Mouse (Mus musculus): ENCODE data around the gene Tnfrsf8. TPM values are rescaled to one million over a fixed set of nuclear protein-coding genes. Genes with fewer than 3 reads are reported as not detected.

The Tnfrsf8 gene
- polyA plus RNA-seq, 1 experiment from 2014 or later: 0.15 TPM

DNA sequence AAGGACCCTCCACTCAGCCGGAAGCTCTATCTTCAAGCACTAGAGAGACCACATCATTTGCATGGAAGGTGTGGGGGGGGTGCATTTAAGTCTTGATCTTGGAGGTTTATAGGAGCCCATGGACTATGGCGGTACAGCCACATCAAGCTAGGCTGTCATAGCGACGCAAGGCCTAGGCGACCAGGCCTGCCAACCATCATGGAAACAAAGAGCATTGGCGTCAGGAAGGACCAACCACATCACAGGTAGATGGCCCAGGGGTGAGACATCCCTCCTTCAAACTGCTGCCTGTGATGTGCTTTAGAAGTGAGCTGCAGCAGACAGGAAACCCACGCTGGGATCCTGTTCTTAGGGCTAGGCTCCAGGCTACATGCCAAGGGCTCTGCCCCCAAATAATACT is 78.9 kb downstream of the Tnfrsf8 start:
- 93% methylated on average over 7 of the region's 7 CpGs for WGBS
- Histone ChIP-seq H3K9ac (ENCODE audit: low read length) (no peak overlapping the region), H3K4me3 (ENCODE audit: low read depth, low read length) (no peak overlapping the region), H3K27ac (ENCODE audit: low read depth, low read length) (no peak overlapping the region), H3K27me3 (replicated peaks; ENCODE audit: control insufficient read depth, insufficient read depth, low read length) (no peaks in the 10 kb centered on the region), H3K9me3 (replicated peaks; ENCODE audit: control insufficient read depth, low read length) (no peaks in the 10 kb centered on the region), H3K36me3 (ENCODE audit: control insufficient read depth, insufficient read depth, low read length) (no peaks in the 10 kb centered on the region), H3K4me1 (ENCODE audit: control insufficient read depth, insufficient read depth, low read length) (no peaks in the 10 kb centered on the region), H3K4me2 (ENCODE audit: low read length) (no peak overlapping the region)
- ATAC-seq: no peak
- DNase-seq (ENCODE audit: low spot score): no peak

DNA sequence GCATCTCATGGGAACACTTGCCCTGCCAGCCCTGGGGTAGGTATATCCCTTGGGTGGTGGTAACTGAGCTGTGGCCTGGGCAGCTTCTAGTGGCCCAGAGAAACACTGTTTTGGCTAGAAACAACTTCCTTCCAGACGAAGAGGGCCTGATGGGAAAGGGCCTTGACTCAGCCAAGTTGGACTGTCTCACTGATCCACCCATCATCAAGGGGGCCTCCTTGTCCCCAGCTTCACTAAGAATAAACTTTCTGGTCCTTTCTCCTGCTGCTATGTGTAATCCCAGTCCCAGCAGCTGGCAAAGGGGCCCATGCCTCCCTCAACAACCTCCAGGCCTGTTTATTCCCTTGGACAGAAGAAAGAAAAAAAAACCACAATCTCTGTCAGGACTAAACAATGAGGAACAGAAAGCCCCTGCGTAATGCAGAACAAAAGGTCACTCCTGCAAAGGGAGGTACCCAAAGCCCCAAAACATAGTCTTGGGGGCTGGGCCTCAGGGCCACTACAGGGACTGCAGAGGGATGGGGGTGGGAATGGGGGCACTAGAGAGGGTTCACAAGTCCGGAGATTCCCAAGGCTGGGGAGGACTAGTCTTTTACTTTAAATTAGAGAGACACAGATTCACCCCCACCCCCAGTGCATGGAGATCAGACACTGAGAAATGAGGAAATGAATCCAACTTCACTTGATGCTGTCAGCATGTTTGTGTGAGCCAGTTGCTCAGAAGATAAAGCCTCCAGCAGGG is 81.3 kb downstream of the Tnfrsf8 start:
- Histone ChIP-seq H3K9me3 (replicated peaks; ENCODE audit: control insufficient read depth, low read length) (no peaks in the 10 kb centered on the region), H3K4me3 (ENCODE audit: low read depth, low read length) (no peak overlapping the region), H3K4me1 (ENCODE audit: control insufficient read depth, insufficient read depth, low read length) (no peaks in the 10 kb centered on the region), H3K36me3 (ENCODE audit: control insufficient read depth, insufficient read depth, low read length) (no peaks in the 10 kb centered on the region), H3K4me2 (ENCODE audit: low read length) (no peak overlapping the region), H3K9ac (ENCODE audit: low read length) (no peak overlapping the region), H3K27ac (ENCODE audit: low read depth, low read length) (no peak overlapping the region), H3K27me3 (replicated peaks; ENCODE audit: control insufficient read depth, insufficient read depth, low read length) (no peaks in the 10 kb centered on the region)
- WGBS: 26% methylated on average over 3 of the region's 3 CpGs
- ATAC-seq: no peak
- no peak for DNase-seq (ENCODE audit: low spot score)

DNA sequence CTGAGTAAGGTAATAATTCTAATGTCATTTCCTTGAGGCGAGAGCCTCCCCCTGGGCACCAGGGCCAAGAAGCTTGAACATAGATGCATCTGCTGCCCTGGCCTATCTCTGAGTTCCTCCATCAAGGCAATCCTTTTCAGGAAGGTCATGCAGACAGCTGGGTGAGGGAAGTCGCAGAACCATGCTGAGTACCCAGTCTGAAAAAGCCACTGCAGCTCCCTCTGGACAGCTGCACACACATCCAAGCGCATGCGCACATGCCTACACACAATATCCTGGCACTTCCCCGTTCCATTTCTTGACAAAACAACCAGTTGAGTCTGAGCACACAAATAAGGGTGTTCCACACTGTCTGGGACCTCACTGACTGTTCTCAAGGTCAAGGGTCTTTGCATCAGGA is 83.2 kb downstream of the Tnfrsf8 start:
- WGBS: 88% methylated on average over 5 of the region's 5 CpGs
- no peaks in the 10 kb centered on the region for H3K9me3 ChIP-seq (replicated peaks; ENCODE audit: control insufficient read depth, low read length)

DNA sequence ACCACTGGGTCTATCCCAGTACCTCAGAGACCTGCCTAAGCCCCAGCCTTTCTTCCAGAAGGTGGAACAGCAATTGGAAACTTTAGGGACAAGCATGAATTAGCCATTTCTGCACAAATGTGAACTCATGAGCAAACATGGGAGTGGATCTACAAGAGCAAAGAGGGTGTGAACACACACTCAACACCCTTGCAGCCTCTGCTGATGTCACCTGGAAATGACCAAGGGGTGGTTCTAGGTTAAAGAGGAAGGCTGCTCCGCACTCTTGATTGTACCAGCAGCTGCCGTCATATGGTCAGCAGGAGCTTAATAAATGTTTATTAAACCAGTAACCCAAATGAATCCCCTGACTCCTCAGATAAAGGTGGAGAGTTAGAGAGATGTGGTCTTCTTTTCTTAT is 84.3 kb downstream of the Tnfrsf8 start:
- DNase-seq (ENCODE audit: low spot score) (no peak), ATAC-seq (no peak)
- WGBS: 90% methylated on average over 2 of the region's 2 CpGs
- H3K9ac ChIP-seq (ENCODE audit: low read length): no peak overlapping the region
- no peak overlapping the region for H3K4me3 ChIP-seq (ENCODE audit: low read depth, low read length)
- no peak overlapping the region for H3K4me2 ChIP-seq (ENCODE audit: low read length)
- no peaks in the 10 kb centered on the region for H3K9me3 ChIP-seq (replicated peaks; ENCODE audit: control insufficient read depth, low read length)
- H3K27ac ChIP-seq (ENCODE audit: low read depth, low read length): no peak overlapping the region
- no peaks in the 10 kb centered on the region for H3K36me3 ChIP-seq (ENCODE audit: control insufficient read depth, insufficient read depth, low read length)
- H3K27me3 ChIP-seq (replicated peaks; ENCODE audit: control insufficient read depth, insufficient read depth, low read length): no peaks in the 10 kb centered on the region
- H3K4me1 ChIP-seq (ENCODE audit: control insufficient read depth, insufficient read depth, low read length): no peaks in the 10 kb centered on the region

More for the DNA sequence above, 83.2 kb downstream of the Tnfrsf8 start:
- ATAC-seq (no peak), DNase-seq (ENCODE audit: low spot score) (no peak)
- Histone ChIP-seq H3K4me3 (ENCODE audit: low read depth, low read length) (no peak overlapping the region), H3K9ac (ENCODE audit: low read length) (no peak overlapping the region), H3K4me1 (ENCODE audit: control insufficient read depth, insufficient read depth, low read length) (no peaks in the 10 kb centered on the region), H3K4me2 (ENCODE audit: low read length) (no peak overlapping the region), H3K27me3 (replicated peaks; ENCODE audit: control insufficient read depth, insufficient read depth, low read length) (no peaks in the 10 kb centered on the region), H3K27ac (ENCODE audit: low read depth, low read length) (no peak overlapping the region), H3K36me3 (ENCODE audit: control insufficient read depth, insufficient read depth, low read length) (no peaks in the 10 kb centered on the region)

DNA sequence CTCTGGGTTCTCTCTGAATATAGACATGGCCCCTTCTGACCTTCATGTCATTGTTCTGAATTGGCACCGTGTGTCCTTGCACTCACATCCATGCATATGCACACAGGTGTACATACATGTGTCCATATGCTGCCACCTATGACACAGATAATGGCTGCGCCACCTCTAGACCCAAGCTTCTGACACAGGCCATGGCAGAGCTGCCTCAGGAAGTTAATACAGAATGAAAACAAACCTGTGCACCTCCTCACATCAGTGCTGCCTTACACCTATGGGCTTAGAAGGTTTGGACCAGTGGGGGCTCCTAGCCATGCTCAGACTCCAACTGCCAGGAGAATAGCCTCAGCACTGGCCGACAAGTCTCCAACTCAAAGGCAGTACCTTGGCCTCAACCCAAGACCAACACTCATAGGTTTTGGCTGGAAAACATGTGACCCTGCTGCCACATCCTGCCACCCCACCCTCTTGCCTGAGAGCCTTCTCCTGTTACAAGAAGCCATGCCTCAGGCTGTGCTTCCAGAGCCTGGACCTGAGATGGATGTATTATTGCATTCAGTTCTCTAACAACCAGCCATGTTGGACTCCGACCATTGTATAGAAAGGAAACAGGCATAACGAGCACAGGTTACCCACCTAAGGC is 85.3 kb downstream of the Tnfrsf8 start:
- Histone ChIP-seq H3K4me1 (ENCODE audit: control insufficient read depth, insufficient read depth, low read length) (no peaks in the 10 kb centered on the region), H3K4me3 (ENCODE audit: low read depth, low read length) (no peak overlapping the region), H3K9me3 (replicated peaks; ENCODE audit: control insufficient read depth, low read length) (no peaks in the 10 kb centered on the region), H3K9ac (ENCODE audit: low read length) (no peak overlapping the region), H3K27ac (ENCODE audit: low read depth, low read length) (no peak overlapping the region), H3K36me3 (ENCODE audit: control insufficient read depth, insufficient read depth, low read length) (no peaks in the 10 kb centered on the region), H3K4me2 (ENCODE audit: low read length) (no peak overlapping the region), H3K27me3 (replicated peaks; ENCODE audit: control insufficient read depth, insufficient read depth, low read length) (no peaks in the 10 kb centered on the region)
- DNase-seq (ENCODE audit: low spot score) (no peak), ATAC-seq (no peak)
- 85% methylated on average over 5 of the region's 5 CpGs for WGBS

DNA sequence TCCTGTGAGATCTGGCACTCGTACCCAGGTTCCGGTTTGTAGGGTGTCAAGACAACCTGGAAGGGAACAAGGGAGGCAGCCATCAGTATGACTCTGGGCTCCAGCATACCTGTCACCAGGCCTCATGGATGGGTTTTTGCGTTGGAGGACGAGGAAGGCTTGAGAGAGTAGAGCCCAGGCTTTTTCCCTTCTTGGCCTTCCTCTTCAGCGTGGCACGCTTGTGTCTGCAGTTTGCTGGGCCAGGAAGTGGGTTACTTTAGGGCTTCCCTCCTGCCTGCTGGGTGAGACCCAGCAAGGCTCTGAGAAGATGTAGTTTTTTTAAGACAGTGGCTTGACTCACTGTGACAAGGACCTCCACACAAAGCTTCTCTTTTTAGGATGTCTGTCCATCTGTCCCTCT is 85.9 kb downstream of the Tnfrsf8 start:
- DNase-seq (ENCODE audit: low spot score): no peak
- no peaks in the 10 kb centered on the region for H3K36me3 ChIP-seq (ENCODE audit: control insufficient read depth, insufficient read depth, low read length)
- no peak overlapping the region for H3K9ac ChIP-seq (ENCODE audit: low read length)
- no peak overlapping the region for H3K4me3 ChIP-seq (ENCODE audit: low read depth, low read length)
- no peaks in the 10 kb centered on the region for H3K27me3 ChIP-seq (replicated peaks; ENCODE audit: control insufficient read depth, insufficient read depth, low read length)
- H3K27ac ChIP-seq (ENCODE audit: low read depth, low read length): no peak overlapping the region
- no peaks in the 10 kb centered on the region for H3K9me3 ChIP-seq (replicated peaks; ENCODE audit: control insufficient read depth, low read length)
- WGBS: 90% methylated on average over 6 of the region's 6 CpGs
- no peak overlapping the region for H3K4me2 ChIP-seq (ENCODE audit: low read length)
- no peaks in the 10 kb centered on the region for H3K4me1 ChIP-seq (ENCODE audit: control insufficient read depth, insufficient read depth, low read length)
- no peak for ATAC-seq

DNA sequence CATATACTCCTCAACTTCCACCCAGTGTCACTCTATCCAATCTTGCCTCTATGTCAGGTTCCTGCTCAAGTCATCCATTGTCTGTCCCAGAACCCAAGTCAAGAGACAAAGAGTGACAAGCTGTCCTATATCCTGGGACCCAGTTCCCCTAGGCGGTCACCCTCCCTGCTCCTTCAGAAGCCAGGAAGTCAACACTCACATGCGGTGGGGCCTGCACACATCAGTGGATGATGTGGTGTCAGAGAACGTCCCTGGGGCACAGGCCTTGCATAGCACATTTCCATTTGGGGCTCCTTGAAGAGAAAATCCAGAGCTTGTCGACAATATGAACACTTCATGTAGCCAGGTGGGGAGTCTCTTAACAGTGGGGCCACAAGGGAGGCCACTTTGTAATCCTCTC is 90.4 kb downstream of the Tnfrsf8 start:
- no peak overlapping the region for H3K4me3 ChIP-seq (ENCODE audit: low read depth, low read length)
- no peak overlapping the region for H3K9ac ChIP-seq (ENCODE audit: low read length)
- H3K4me2 ChIP-seq (ENCODE audit: low read length): no peak overlapping the region
- no peak overlapping the region for H3K27ac ChIP-seq (ENCODE audit: low read depth, low read length)
- ATAC-seq: no peak
- no peaks in the 10 kb centered on the region for H3K27me3 ChIP-seq (replicated peaks; ENCODE audit: control insufficient read depth, insufficient read depth, low read length)
- no peak for DNase-seq (ENCODE audit: low spot score)
- no peaks in the 10 kb centered on the region for H3K4me1 ChIP-seq (ENCODE audit: control insufficient read depth, insufficient read depth, low read length)
- no peaks in the 10 kb centered on the region for H3K36me3 ChIP-seq (ENCODE audit: control insufficient read depth, insufficient read depth, low read length)
- 85% methylated on average over 4 of the region's 4 CpGs for WGBS
- H3K9me3 ChIP-seq (replicated peaks; ENCODE audit: control insufficient read depth, low read length): no peaks in the 10 kb centered on the region

DNA sequence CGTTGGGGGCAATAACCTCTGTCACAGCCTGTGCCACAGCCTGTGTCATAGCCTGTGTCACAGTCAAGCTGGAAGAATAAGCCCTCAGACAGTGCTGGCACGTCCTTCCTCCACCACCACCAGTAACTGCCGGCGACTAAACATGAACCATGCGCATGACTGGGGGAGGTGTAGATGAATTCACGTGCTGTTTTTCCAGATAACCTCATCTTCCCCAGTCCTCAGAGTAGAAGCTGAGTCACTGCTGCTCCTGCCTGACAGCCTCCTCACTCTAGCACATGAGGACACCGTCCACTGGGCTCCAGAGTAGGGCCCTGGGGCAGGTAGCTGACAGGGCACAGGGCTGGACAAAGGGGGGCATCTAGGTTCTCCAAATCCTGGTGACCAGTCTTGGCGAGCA is 92.9 kb downstream of the Tnfrsf8 start:
- H3K9ac ChIP-seq (ENCODE audit: low read length): no peak overlapping the region
- H3K4me2 ChIP-seq (ENCODE audit: low read length): no peak overlapping the region
- no peaks in the 10 kb centered on the region for H3K4me1 ChIP-seq (ENCODE audit: control insufficient read depth, insufficient read depth, low read length)
- H3K4me3 ChIP-seq (ENCODE audit: low read depth, low read length): no peak overlapping the region
- no peak overlapping the region for H3K27ac ChIP-seq (ENCODE audit: low read depth, low read length)
- DNase-seq (ENCODE audit: low spot score) (no peak), ATAC-seq (no peak)
- no peaks in the 10 kb centered on the region for H3K36me3 ChIP-seq (ENCODE audit: control insufficient read depth, insufficient read depth, low read length)
- no peaks in the 10 kb centered on the region for H3K27me3 ChIP-seq (replicated peaks; ENCODE audit: control insufficient read depth, insufficient read depth, low read length)
- no peaks in the 10 kb centered on the region for H3K9me3 ChIP-seq (replicated peaks; ENCODE audit: control insufficient read depth, low read length)
- WGBS: 87% methylated on average over 8 of the region's 8 CpGs

DNA sequence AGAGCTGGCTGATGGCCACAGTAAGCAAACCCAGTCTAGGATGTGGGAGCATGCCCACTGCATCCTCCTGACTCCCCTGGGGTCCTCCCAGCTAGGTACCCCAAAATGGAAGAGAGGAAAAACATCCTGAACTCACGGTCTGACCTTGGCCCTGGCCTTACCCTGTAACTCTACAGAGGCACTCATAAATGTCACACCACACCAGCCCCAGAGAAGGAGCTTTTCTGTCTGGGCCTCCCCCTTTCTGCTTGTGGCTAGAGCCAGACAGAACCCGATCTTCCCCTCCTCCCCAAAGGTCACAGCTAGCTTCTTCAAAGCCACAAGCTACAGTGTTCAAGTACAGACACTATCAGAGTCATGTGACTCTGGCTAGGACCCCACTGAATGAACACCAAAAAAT is 93.6 kb downstream of the Tnfrsf8 start:
- no peaks in the 10 kb centered on the region for H3K27me3 ChIP-seq (replicated peaks; ENCODE audit: control insufficient read depth, insufficient read depth, low read length)
- no peaks in the 10 kb centered on the region for H3K4me1 ChIP-seq (ENCODE audit: control insufficient read depth, insufficient read depth, low read length)
- no peak overlapping the region for H3K9ac ChIP-seq (ENCODE audit: low read length)
- H3K4me3 ChIP-seq (ENCODE audit: low read depth, low read length): no peak overlapping the region
- no peak overlapping the region for H3K4me2 ChIP-seq (ENCODE audit: low read length)
- WGBS: 75% methylated on average over 2 of the region's 2 CpGs
- DNase-seq (ENCODE audit: low spot score) (no peak), ATAC-seq (no peak)
- no peaks in the 10 kb centered on the region for H3K36me3 ChIP-seq (ENCODE audit: control insufficient read depth, insufficient read depth, low read length)
- no peak overlapping the region for H3K27ac ChIP-seq (ENCODE audit: low read depth, low read length)
- no peaks in the 10 kb centered on the region for H3K9me3 ChIP-seq (replicated peaks; ENCODE audit: control insufficient read depth, low read length)
